ENCODE assay signal across 8 mouse cellular contexts in the genomic region with DNA sequence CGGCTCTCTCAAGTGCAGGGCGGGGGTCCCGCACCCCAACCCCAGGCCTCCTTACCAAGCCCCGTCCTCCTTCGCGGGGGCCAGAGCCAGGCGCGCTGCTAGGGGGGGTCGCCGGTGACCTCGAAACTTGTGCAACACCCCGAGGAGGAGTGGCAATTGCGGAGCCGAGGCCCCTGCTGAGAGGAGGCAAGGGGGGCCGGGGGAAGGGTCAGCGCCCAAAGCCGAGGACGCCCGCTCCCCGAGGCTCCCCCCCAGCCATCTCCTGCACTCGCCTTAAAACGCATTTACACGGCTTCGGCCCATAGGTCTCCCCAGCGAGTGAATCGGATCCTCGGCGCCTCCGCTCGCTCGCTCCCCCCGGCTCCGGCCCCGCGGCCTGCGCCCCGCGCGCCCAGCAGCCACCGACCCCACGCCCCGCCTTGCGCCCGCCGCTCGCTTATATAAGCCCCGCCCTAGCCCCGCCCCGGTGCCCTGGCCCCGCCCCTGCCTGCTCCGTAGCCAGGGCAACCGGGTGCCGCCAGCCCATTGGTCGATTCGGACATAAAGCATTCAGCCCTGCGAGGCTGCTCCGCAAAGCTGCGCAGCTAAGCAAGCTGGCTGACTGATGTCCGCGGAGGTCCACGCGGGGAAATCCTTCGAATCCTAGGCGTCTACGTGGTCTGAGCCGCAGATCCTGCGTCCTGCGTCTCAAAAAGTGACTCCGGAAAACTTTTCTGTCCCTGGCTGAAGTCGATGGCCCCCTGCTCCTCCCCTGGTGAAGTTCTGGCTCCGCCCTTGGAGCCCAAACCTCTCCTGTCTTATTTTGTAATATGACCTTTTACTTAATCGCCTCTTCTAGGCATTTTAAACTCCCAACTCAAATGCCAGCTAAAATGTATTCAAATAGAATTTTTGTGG. TPM values are rescaled to one million over a fixed set of nuclear protein-coding genes. Genes with fewer than 3 reads are reported as not detected.
DNase-seq lines count a peak whose midpoint lies in the region; ATAC-seq lines count a peak whose summit lies in the region.

A gene (minus strand): TSS at position 414 of the 897 bp plus-strand sequence.

- peak within 1 kb of the TSS; percentile 52; the same call in 1 of the 2 replicates for H3K27ac ChIP-seq in intestine, embryonic 14.5 days (ENCODE audit: low read depth)

- peak within 1 kb of the TSS; percentile 85 for H3K4me2 ChIP-seq in intestine, embryonic 14.5 days (ENCODE audit: low read length)

- peak; percentile 94 for ATAC-seq in intestine, embryonic 14.5 days (replicated peaks; ENCODE audit: low FRiP score, low TSS enrichment, low read depth)
- ATAC-seq in megakaryocyte-erythroid progenitor cell, adult 5-6 weeks (replicated peaks; ENCODE audit: low FRiP score, low TSS enrichment, poor library complexity, severe bottlenecking) = peak; percentile 95

- H3K9me3 ChIP-seq in intestine, embryonic 14.5 days (ENCODE audit: control insufficient read depth, low read length) = no peaks in the 10 kb centered on the region

- intact Hi-C loops in gastrocnemius, postnatal 36 days (cut with DNase I) = no loop called here
- intact Hi-C loops in left cerebral cortex, postnatal 14 days (cut with DNase I) = loop anchor here (2.0 kb wide), 1 partner anchor 121 kb away; no protein-coding TSS in a partner anchor

- peak; percentile 96 for DNase-seq in adrenal gland, adult 2 months
- peak; percentile 89 for DNase-seq in embryo, embryonic 11.5 days (ENCODE audit: low read depth, low spot score)
- DNase-seq in gastrocnemius, postnatal 36 days = peak; percentile 83 to 93
- peak; percentile 99 for DNase-seq in intestine, embryonic 14.5 days (ENCODE audit: low spot score)
- peak; percentile 93 for DNase-seq in left cerebral cortex, postnatal 14 days (ENCODE audit: low spot score in 2 of 2)
- peak; percentile 96 for DNase-seq in right cerebral cortex, postnatal 14 days
- DNase-seq in urinary bladder, postnatal 25 days (ENCODE audit: low spot score) = peak; percentile 93

- H3K36me3 ChIP-seq in intestine, embryonic 14.5 days (ENCODE audit: control insufficient read depth, insufficient read depth, low read length) = no peaks in the 10 kb centered on the region

- H3K4me3 ChIP-seq in intestine, embryonic 14.5 days (ENCODE audit: low read depth, low read length) = peak within 1 kb of the TSS; percentile 70

- peaks cover 5% of the 10 kb centered on the region for H3K4me1 ChIP-seq in intestine, embryonic 14.5 days (replicated peaks; ENCODE audit: control insufficient read depth, insufficient read depth, low read length)

- H3K27me3 ChIP-seq in intestine, embryonic 14.5 days (replicated peaks; ENCODE audit: control insufficient read depth, insufficient read depth, low read length) = no peaks in the 10 kb centered on the region

- WGBS in intestine, embryonic 14.5 days = under 1% methylated on average over 64 of the region's 72 CpGs

- peak within 1 kb of the TSS; percentile 69 for H3K9ac ChIP-seq in intestine, embryonic 14.5 days (ENCODE audit: low read length)

RNA-seq across cellular contexts. Expression of the gene that starts here (rescaled TPM):
- 10 to 100 TPM; 36.2 to 55.1 TPM for total RNA-seq in adrenal gland, adult 2 months (2021)
- 39.0 and 45.9 TPM in 2 replicates for polyA plus RNA-seq in adrenal gland, adult 2 months (2012; rRNA removed)
- total RNA-seq in gastrocnemius, postnatal 36 days (2021) = 1 to 10 TPM; 2.2 to 2.6 TPM
- polyA plus RNA-seq in intestine, embryonic 14.5 days (2014; fragmentation: Nextera tagmentation; extraction: Ambion mirVana) = 17.5 and 20.1 TPM in 2 replicates
- 10 to 100 TPM; 42.1 to 43.5 TPM for total RNA-seq in left cerebral cortex, postnatal 14 days (2021)
- not detected in 2 replicates for total RNA-seq in megakaryocyte-erythroid progenitor cell, adult 5-6 weeks (2014; fragmentation: Nextera tagmentation)
- not detected in 2 replicates for total RNA-seq in megakaryocyte-erythroid progenitor cell, adult 5-6 weeks (2017)

Comparison
In these comparisons a context has a peak if more than half of its experiments do, and no peak if none do; other contexts are left out.
1. Peak in every context shown above with its lines: DNase-seq, ATAC-seq, H3K4me3 ChIP-seq and H3K27ac ChIP-seq.
2. RNA of the gene that starts here (total RNA-seq): 36.2 to 55.1 TPM in adrenal gland, adult 2 months and 42.1 to 43.5 TPM in left cerebral cortex, postnatal 14 days; 2.2 to 2.6 TPM in gastrocnemius, postnatal 36 days and not detected in megakaryocyte-erythroid progenitor cell, adult 5-6 weeks; every median in the first group is over 10 times any median in the second.
3. Peak in ATAC-seq in megakaryocyte-erythroid progenitor cell, adult 5-6 weeks; RNA of the gene not detected or under 1 TPM.